Mouse (Mus musculus): Measurements from ENCODE around the gene Hoxa7. TPM values are rescaled to one million over a fixed set of nuclear protein-coding genes. Genes with fewer than 3 reads are reported as not detected.

Gene Hoxa7
- polyA plus RNA-seq, 1 experiment from 2014 or later = not detected

DNA sequence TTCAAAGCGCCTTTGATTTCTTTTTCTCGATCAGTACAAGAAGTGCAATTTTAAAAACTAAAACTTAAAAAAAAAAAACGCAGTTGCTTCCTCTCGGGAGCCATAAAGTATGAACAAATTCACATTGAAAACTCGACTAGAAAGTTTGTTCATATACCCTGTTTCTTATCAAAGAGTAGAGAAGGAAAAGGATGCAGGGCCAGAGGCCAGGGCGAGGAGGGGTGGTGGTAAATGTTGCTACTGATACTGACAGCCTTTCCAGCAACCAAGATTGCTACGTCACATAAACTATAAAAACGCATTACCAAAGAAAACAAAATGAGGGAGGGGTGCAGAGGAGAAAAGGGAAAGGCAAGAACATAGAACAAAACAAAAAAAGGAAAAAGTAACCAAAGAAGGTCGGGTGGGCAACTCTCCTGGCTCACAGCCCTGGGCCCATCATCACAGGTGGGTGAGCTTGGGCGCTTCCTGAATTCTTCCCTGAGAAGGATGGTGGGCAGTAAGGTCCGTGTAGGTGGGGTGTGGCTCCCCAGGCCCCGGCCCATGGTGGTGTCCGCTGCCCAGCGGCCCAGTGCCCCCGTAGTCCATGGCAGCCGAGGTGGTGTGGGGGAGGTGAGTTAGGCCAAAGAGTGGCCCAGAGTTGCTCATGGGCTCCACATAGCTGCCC, 52.0 kb downstream of the Hoxa7 start:
- Histone ChIP-seq H3K9ac (no peak overlapping the region), H3K4me3 (no peak overlapping the region), H3K27ac (no peak overlapping the region), H3K27me3 (peaks cover 98% of the 10 kb centered on the region), H3K36me3 (ENCODE audit: poor library complexity, severe bottlenecking) (no peaks in the 10 kb centered on the region), H3K4me1 (peaks cover 7% of the 10 kb centered on the region; the same call in 1 of the 2 replicates), H3K9me3 (replicated peaks) (no peaks in the 10 kb centered on the region), H3K4me2 (no peak overlapping the region)
- WGBS = 4% methylated on average over 16 of the region's 16 CpGs
- no peak for ATAC-seq

DNA sequence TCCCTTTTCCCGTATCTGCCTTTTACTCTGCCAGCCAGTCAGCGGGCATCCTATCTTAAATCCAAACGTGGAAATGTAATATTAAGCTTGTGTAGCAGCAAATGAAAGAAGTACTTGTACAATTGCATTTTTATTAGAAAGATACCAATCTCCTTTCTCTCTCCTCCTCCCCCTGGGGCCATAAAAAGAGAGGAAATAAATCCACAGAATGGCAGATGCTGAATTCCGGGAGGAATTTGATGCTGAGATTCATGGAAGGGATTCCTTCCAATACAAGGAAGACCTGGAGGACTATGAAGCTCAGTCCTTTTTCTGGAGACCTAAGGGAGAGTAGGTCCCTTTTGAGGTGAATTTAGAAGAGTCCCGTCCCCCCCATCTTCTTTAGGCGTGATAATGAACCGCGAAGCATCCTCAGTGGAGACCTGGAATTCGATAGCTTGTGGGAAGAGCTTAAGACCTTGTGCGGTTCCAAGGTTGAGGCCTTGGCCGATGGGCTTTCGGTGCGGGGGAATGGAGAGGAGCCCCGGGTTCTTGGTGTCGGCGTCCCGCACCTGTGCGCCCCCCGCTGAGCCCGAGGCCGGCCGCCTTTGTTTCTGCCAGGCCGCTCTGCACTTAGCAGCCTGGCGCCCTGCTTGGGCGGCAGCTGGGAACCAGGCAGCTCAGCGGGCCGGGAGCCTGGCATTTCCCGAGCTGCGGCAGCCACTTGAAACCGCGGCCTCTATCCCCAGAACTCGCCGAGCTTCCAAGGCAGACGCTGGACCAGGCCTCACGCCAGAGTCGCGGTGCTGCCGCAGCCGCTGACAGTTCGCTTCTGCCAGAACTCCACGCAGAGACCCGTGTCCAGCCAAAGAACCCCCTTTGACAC, 53.2 kb downstream of the Hoxa7 start:
- H3K4me3 ChIP-seq = no peak overlapping the region
- 1% methylated on average over 42 of the region's 42 CpGs for WGBS
- H3K27ac ChIP-seq = no peak overlapping the region
- H3K4me2 ChIP-seq = no peak overlapping the region
- no peaks in the 10 kb centered on the region for H3K9me3 ChIP-seq (replicated peaks)
- H3K27me3 ChIP-seq = peaks cover 99% of the 10 kb centered on the region
- peaks cover 7% of the 10 kb centered on the region; the same call in 1 of the 2 replicates for H3K4me1 ChIP-seq
- no peak overlapping the region for H3K9ac ChIP-seq
- no peak for ATAC-seq
- H3K36me3 ChIP-seq (ENCODE audit: poor library complexity, severe bottlenecking) = no peaks in the 10 kb centered on the region

DNA sequence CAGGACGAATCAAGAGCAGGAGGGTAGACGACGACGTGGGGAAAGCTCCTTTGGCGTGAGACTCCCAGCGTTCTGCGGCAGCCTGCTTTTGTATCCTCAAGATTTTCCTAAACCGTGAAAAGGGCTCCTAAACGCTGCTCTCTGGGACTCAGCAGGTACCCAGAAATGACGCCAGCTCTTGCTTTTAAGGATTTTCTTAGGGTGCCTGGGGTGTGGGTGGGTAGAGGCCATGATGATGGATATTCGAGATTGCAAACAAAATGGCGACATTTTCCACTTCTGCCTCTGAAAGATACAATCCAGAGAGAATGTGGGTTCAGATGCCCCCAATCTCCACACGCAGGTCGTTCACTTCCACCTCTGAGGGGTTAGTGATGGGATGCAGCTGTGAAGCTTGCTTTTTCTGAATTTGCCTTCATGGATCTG, 53.9 kb downstream of the Hoxa7 start:
- H3K4me1 ChIP-seq = peaks cover 6% of the 10 kb centered on the region; the same call in 1 of the 2 replicates
- ATAC-seq = no peak

DNA sequence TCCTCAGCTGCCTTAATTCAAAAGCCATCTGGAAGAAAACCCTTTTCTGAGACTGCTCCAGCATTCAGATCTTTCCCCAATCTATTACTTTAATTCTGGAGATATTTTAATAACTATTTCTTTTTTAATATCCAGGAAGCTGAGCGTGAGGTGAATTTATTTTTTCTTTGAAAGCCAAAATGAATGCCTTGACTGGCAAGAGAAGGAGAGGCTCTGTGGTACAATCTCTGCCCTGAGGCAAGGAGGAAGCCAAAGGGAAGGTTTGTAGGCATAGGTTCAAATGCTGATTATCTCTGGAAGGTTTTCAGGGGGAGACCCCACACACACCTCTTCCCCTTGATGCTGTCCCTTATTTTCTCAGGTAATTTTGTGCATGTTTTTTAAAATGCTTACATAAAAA, 54.5 kb downstream of the Hoxa7 start:
- no peak overlapping the region for H3K4me2 ChIP-seq
- H3K4me3 ChIP-seq = no peak overlapping the region
- no peaks in the 10 kb centered on the region; the same call in 1 of the 2 replicates for H3K4me1 ChIP-seq
- ATAC-seq = no peak
- H3K27me3 ChIP-seq = peaks cover 99% of the 10 kb centered on the region
- no peak overlapping the region for H3K27ac ChIP-seq
- H3K9me3 ChIP-seq (replicated peaks) = no peaks in the 10 kb centered on the region
- H3K9ac ChIP-seq = no peak overlapping the region
- no peaks in the 10 kb centered on the region for H3K36me3 ChIP-seq (ENCODE audit: poor library complexity, severe bottlenecking)
- WGBS = 3% methylated on average over 1 of the region's 1 CpGs

More for the DNA sequence above, 53.9 kb downstream of the Hoxa7 start:
- no peaks in the 10 kb centered on the region for H3K9me3 ChIP-seq (replicated peaks)
- H3K36me3 ChIP-seq (ENCODE audit: poor library complexity, severe bottlenecking) = no peaks in the 10 kb centered on the region
- WGBS = 1% methylated on average over 14 of the region's 14 CpGs
- no peak overlapping the region for H3K27ac ChIP-seq
- no peak overlapping the region for H3K4me3 ChIP-seq
- H3K9ac ChIP-seq = no peak overlapping the region
- no peak overlapping the region for H3K4me2 ChIP-seq
- peaks cover 99% of the 10 kb centered on the region for H3K27me3 ChIP-seq

DNA sequence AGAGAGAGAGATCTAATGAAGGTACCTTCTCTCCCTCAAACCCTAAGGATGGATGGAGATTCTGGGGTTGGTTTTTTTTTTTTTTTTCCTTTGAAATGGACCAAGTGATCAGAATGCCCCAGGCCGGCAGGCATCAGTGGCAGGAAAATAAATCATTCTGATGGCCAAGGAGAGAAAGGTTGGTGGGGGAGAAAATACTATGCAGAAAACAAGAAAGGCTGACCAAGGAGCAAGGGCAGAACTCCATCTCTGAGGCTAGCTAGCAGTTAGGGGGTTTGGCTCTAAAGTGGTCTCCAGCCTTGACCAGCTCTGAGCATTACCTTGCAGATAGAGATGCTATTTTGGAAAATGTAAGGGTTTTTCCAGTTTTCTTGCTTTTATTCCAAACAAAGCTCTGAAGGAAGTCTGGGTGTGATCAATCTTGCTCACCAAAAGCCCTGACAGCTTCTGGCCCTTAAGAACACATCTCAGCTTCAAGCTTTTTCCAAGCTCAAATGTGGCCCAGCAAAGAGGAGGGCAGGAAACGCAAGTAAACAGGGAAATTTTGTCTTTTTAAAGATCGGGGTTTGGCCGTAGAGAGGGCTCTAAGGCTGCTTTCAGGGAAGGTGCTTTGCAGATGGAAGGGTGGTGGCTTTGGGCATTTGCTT, 55.1 kb downstream of the Hoxa7 start:
- no peak for ATAC-seq
- H3K4me3 ChIP-seq = no peak overlapping the region
- H3K9me3 ChIP-seq (replicated peaks) = no peaks in the 10 kb centered on the region
- H3K4me2 ChIP-seq = no peak overlapping the region
- H3K27ac ChIP-seq = no peak overlapping the region
- no peaks in the 10 kb centered on the region for H3K36me3 ChIP-seq (ENCODE audit: poor library complexity, severe bottlenecking)
- WGBS = 6% methylated on average over 4 of the region's 4 CpGs
- no peaks in the 10 kb centered on the region for H3K4me1 ChIP-seq
- H3K9ac ChIP-seq = no peak overlapping the region
- peaks cover 99% of the 10 kb centered on the region for H3K27me3 ChIP-seq

DNA sequence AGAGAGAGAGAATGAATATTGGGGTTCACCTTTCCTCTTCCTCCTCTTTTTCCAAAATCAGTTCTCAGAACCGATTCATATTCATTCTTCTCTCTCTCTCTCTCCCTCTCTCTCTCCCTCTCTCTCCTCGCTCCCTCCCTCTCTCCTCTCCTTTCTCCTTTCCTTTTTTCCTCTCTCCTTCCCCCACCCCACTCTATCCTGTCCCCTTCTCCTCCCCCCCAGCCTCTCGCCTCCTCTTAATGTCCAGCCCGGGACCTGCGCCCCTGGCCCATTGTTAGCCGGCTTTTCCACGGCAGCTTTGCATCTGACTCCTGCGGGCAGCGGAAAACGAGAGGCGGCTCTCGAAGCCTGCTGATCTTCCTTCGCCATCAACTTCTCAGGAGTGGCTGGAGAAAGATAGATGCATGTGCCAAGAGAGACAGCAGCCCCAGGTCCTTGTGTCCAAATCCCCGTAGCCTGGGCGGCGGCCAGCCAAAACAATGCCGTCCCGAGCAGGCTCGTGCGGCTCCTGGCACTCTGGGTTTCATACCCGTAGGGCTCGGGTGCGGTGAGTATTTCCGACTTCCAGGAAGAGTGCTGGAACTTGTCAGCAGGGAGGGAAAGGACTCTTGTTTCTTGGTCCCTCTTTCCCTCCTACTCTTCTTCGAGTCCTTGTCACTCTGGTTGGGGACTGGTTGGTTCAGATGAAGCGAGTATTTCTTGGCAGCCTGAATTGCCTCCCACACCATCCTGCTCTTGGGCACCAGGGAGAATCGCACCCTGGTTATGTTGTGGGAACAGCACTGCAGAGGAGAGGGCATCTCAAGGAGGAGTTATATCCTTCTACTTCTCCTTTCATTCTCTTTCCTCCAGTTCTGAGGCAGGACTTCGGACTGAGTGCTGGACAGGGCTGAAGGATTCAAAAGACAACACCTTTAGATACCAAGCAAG, 55.9 kb downstream of the Hoxa7 start:
- Histone ChIP-seq H3K4me1 (0 out of 2 replicates have a peak, but pooled peaks cover 1% of the 10 kb centered on the region), H3K27me3 (peaks cover 99% of the 10 kb centered on the region), H3K9ac (no peak overlapping the region), H3K4me2 (no peak overlapping the region), H3K9me3 (replicated peaks) (no peaks in the 10 kb centered on the region), H3K27ac (no peak overlapping the region), H3K4me3 (no peak overlapping the region), H3K36me3 (ENCODE audit: poor library complexity, severe bottlenecking) (no peaks in the 10 kb centered on the region)
- under 1% methylated on average over 28 of the region's 28 CpGs for WGBS
- no peak for ATAC-seq

DNA sequence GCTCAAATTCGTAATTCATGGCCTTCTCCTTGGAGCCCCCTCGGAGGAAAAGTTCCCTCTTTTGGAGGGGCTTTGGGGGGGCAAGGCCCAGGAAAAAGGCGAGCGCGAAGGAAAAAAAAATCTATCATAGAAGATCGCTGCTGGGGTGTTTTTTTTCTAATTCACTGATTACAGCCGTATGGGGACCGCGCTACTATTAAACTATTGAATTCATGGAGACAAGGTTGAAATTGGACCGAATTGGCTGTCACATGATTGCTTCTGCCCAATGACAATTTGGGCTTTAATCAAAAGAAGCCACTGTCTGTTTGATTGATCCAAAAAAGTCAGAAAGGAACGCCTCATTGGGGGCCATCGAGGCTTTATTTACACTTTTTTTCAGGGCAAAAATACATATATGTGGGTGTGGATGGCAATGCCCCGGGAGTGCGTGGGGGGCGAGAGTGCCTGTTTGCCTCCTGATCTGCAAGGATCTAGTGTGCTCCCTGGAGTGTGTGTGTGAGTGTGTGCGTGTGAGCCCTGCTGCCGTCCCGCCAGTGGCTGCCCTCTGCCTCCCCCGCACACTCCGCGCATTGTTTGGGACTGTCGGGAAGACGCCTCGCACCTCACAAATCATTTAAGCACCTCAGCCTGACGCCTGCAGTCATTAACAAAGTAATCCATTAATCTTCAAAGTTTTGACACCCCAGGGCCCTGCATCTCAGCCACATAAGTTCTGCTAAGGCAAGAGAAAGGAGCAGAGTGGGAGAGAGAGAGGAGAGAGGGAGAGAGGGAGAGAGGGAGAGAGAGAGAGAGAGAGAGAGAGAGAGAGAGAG, 56.8 kb downstream of the Hoxa7 start, which contains the start of gene Hoxa2:
Gene Hoxa2, minus strand, starts transcription at position 206 of the 815 bp plus-strand sequence.
- H3K4me2 ChIP-seq = no peak within 1 kb of the TSS
- no peak for ATAC-seq

More for the DNA sequence above, 56.8 kb downstream of the Hoxa7 start, which contains the start of gene Hoxa2:
- Histone ChIP-seq H3K4me3 (no peak within 1 kb of the TSS), H3K9me3 (replicated peaks) (no peaks in the 10 kb centered on the region), H3K4me1 (0 out of 2 replicates have a peak, but pooled peaks cover 3% of the 10 kb centered on the region), H3K9ac (no peak within 1 kb of the TSS), H3K36me3 (ENCODE audit: poor library complexity, severe bottlenecking) (no peaks in the 10 kb centered on the region), H3K27me3 (peaks cover 99% of the 10 kb centered on the region), H3K27ac (no peak within 1 kb of the TSS)
- under 1% methylated on average over 25 of the region's 25 CpGs for whole genome bisulfite sequencing

MicroRNA genes within 50 kb of the gene (microRNA counts, 519-probe panel; counts per million panel counts)
- 177 counts per million, percentile 53 among the panel's probes with 10 or more counts for microRNA mmu-miR-196b

Small RNA genes within 50 kb of the gene (microRNA-seq; reads per million reads assigned to microRNA genes)
- 23.6 reads per million, percentile 32 among the genes with 10 or more reads in this experiment for gene Mir196b

Other genes starting within 250 kb of the Hoxa7 start
- 3.6 and 4.1 TPM in 2 replicates for gene Skap2, start 209.3 kb downstream of the Hoxa7 start, polyA plus RNA-seq (2015; fragmentation: Nextera tagmentation; extraction: Ambion mirVana)
- not detected in 2 replicates for gene Hoxa1, start 63.5 kb downstream of the Hoxa7 start, polyA plus RNA-seq (2015; fragmentation: Nextera tagmentation; extraction: Ambion mirVana)
- gene Hoxa2, start 57.0 kb downstream of the Hoxa7 start, polyA plus RNA-seq (2015; fragmentation: Nextera tagmentation; extraction: Ambion mirVana) = not detected in 2 replicates
- gene 5730596B20Rik, start 44.4 kb downstream of the Hoxa7 start, polyA plus RNA-seq (2015; fragmentation: Nextera tagmentation; extraction: Ambion mirVana) = not detected in 2 replicates
- not detected in 2 replicates for gene Hoxa4, start 30.1 kb downstream of the Hoxa7 start, polyA plus RNA-seq (2015; fragmentation: Nextera tagmentation; extraction: Ambion mirVana)
- not detected in 2 replicates for gene Hoxa5, start 17.3 kb downstream of the Hoxa7 start, polyA plus RNA-seq (2015; fragmentation: Nextera tagmentation; extraction: Ambion mirVana)
- not detected in 2 replicates for gene Hoxa6, start 13.1 kb downstream of the Hoxa7 start, polyA plus RNA-seq (2015; fragmentation: Nextera tagmentation; extraction: Ambion mirVana)
- gene Hoxa3, start 8.5 kb downstream of the Hoxa7 start, polyA plus RNA-seq (2015; fragmentation: Nextera tagmentation; extraction: Ambion mirVana) = not detected in 2 replicates
- not detected in 2 replicates for gene Gm28308, start 8.5 kb downstream of the Hoxa7 start, polyA plus RNA-seq (2015; fragmentation: Nextera tagmentation; extraction: Ambion mirVana)
- not detected in 2 replicates for gene Hoxa9, start 9.2 kb upstream of the Hoxa7 start, polyA plus RNA-seq (2015; fragmentation: Nextera tagmentation; extraction: Ambion mirVana)
- gene Hoxa10, start 19.0 kb upstream of the Hoxa7 start, polyA plus RNA-seq (2015; fragmentation: Nextera tagmentation; extraction: Ambion mirVana) = 0.09 TPM in 1 of 2 replicates, not detected in the other
- 0.12 TPM in 1 of 2 replicates, not detected in the other for gene Hoxa11, start 24.0 kb upstream of the Hoxa7 start, polyA plus RNA-seq (2015; fragmentation: Nextera tagmentation; extraction: Ambion mirVana)
- not detected in 2 replicates for gene Hoxa13, start 39.0 kb upstream of the Hoxa7 start, polyA plus RNA-seq (2015; fragmentation: Nextera tagmentation; extraction: Ambion mirVana)
- not detected in 2 replicates for gene Evx1, start 91.6 kb upstream of the Hoxa7 start, polyA plus RNA-seq (2015; fragmentation: Nextera tagmentation; extraction: Ambion mirVana)

Data from forebrain, embryonic 13.5 days (tissue).